In genomic region chr7:66387419-66387812, GRCm38 (mm10) we compare ENCODE assay signal across 7 mouse cellular contexts. TPM values are rescaled to one million over a fixed set of nuclear protein-coding genes. Genes with fewer than 3 reads are reported as not detected.
DNase-seq lines count a peak whose midpoint lies in the region; ATAC-seq and TF ChIP-seq lines count a peak whose summit lies in the region.

No protein-coding gene starts in this region.

- H3K36me3 ChIP-seq in E14TG2a.4 (ENCODE audit: insufficient read depth, low read length): no peaks in the 10 kb centered on the region
- no peaks in the 10 kb centered on the region for H3K36me3 ChIP-seq in forebrain, embryonic 16.5 days (ENCODE audit: control insufficient read depth, insufficient read depth)
- no peaks in the 10 kb centered on the region for H3K36me3 ChIP-seq in limb, embryonic 10.5 days
- no peaks in the 10 kb centered on the region for H3K36me3 ChIP-seq in neural tube, embryonic 13.5 days

- DNase-seq in 3134 (ENCODE audit: extremely low read depth, insufficient read length, low spot score): peak; percentile 66
- peak; percentile 46 for DNase-seq in limb, embryonic 10.5 days (ENCODE audit: low spot score)
- no peak for DNase-seq in gastrocnemius, adult 18-20 months (ENCODE audit: low spot score)
- no peak for DNase-seq in cerebellum, postnatal 36 days

- no peaks in the 10 kb centered on the region for H3K9me3 ChIP-seq in E14TG2a.4 (ENCODE audit: low read length)
- no peaks in the 10 kb centered on the region for H3K9me3 ChIP-seq in forebrain, embryonic 16.5 days (ENCODE audit: control insufficient read depth, low read length)
- no peaks in the 10 kb centered on the region for H3K9me3 ChIP-seq in limb, embryonic 10.5 days (replicated peaks)
- no peaks in the 10 kb centered on the region for H3K9me3 ChIP-seq in neural tube, embryonic 13.5 days

- peaks cover 50% of the 10 kb centered on the region for H3K27me3 ChIP-seq in E14TG2a.4 (ENCODE audit: insufficient read depth, low read length)
- peaks cover 4% of the 10 kb centered on the region for H3K27me3 ChIP-seq in forebrain, embryonic 16.5 days (replicated peaks; ENCODE audit: control insufficient read depth, insufficient read depth, low read length)
- H3K27me3 ChIP-seq in limb, embryonic 10.5 days (ENCODE audit: low read depth, poor library complexity, severe bottlenecking): no peaks in the 10 kb centered on the region
- H3K27me3 ChIP-seq in neural tube, embryonic 13.5 days: peaks cover 26% of the 10 kb centered on the region

- peak overlapping the region; percentile 60 for H3K9ac ChIP-seq in forebrain, embryonic 16.5 days (replicated peaks; ENCODE audit: low read depth, low read length)
- peak overlapping the region; percentile 81 for H3K9ac ChIP-seq in neural tube, embryonic 13.5 days

- WGBS in forebrain, embryonic 16.5 days: 5% methylated on average over 13 of the region's 13 CpGs
- 2% methylated on average over 13 of the region's 13 CpGs for WGBS in limb, embryonic 10.5 days
- WGBS in neural tube, embryonic 13.5 days: 2% methylated on average over 13 of the region's 13 CpGs

- H3K4me1 ChIP-seq in E14TG2a.4 (replicated peaks; ENCODE audit: low read depth, low read length): peaks cover 8% of the 10 kb centered on the region; the same call in 1 of the 2 replicates
- H3K4me1 ChIP-seq in forebrain, embryonic 16.5 days (replicated peaks; ENCODE audit: control insufficient read depth, insufficient read depth, low read length): peaks cover 17% of the 10 kb centered on the region
- H3K4me1 ChIP-seq in limb, embryonic 10.5 days: peaks cover 22% of the 10 kb centered on the region
- peaks cover 21% of the 10 kb centered on the region for H3K4me1 ChIP-seq in neural tube, embryonic 13.5 days (replicated peaks)

- peak overlapping the region; percentile 78 for H3K4me3 ChIP-seq in E14TG2a.4 (replicated peaks; ENCODE audit: low read length)
- peak overlapping the region; percentile 53 for H3K4me3 ChIP-seq in forebrain, embryonic 16.5 days (replicated peaks; ENCODE audit: low read length)
- peak overlapping the region; percentile 67 for H3K4me3 ChIP-seq in limb, embryonic 10.5 days
- peak overlapping the region; percentile 57 for H3K4me3 ChIP-seq in neural tube, embryonic 13.5 days

- no peak overlapping the region for H3K27ac ChIP-seq in forebrain, embryonic 16.5 days (ENCODE audit: low read length)
- H3K27ac ChIP-seq in limb, embryonic 10.5 days: peak overlapping the region; percentile 90
- H3K27ac ChIP-seq in neural tube, embryonic 13.5 days (replicated peaks): no peak overlapping the region

- H3K4me2 ChIP-seq in forebrain, embryonic 16.5 days (ENCODE audit: low read length): peak overlapping the region; percentile 96
- peak overlapping the region; percentile 98 for H3K4me2 ChIP-seq in neural tube, embryonic 13.5 days

- no peak for TF ChIP-seq CTCF in E14TG2a.4 (conservative IDR thresholded peaks at IDR 0.05; ENCODE audit: low read length)

- ATAC-seq in forebrain, embryonic 16.5 days: no peak
- ATAC-seq in neural tube, embryonic 13.5 days (ENCODE audit: low read depth): no peak

RNA-seq across cellular contexts. Expression of gene Lrrk1, which starts 0.7 kb away (rescaled TPM):
- 2.7 and 3.2 TPM in 2 replicates for polyA plus RNA-seq in forebrain, embryonic 16.5 days (2015; fragmentation: Nextera tagmentation; extraction: Ambion mirVana)
- polyA plus RNA-seq in limb, embryonic 10.5 days (2016; fragmentation: Nextera tagmentation; extraction: Ambion mirVana): 8.1 and 10.2 TPM in 2 replicates
- polyA plus RNA-seq in neural tube, embryonic 13.5 days (2015; fragmentation: Nextera tagmentation; extraction: Ambion mirVana): 6.5 and 8.0 TPM in 2 replicates
- 1 to 10 TPM; 2.8 to 3.4 TPM for total RNA-seq in gastrocnemius, adult 18-20 months (2021)

RNA-seq across cellular contexts. Expression of gene Gm10974, which starts 21.7 kb away (rescaled TPM):
- polyA plus RNA-seq in forebrain, embryonic 16.5 days (2015; fragmentation: Nextera tagmentation; extraction: Ambion mirVana): not detected in 2 replicates
- not detected in 2 replicates for polyA plus RNA-seq in limb, embryonic 10.5 days (2016; fragmentation: Nextera tagmentation; extraction: Ambion mirVana)
- polyA plus RNA-seq in neural tube, embryonic 13.5 days (2015; fragmentation: Nextera tagmentation; extraction: Ambion mirVana): not detected in 2 replicates
- not detected for total RNA-seq in gastrocnemius, adult 18-20 months (2021)

RNA-seq across cellular contexts. Expression of gene Aldh1a3, which starts 39.9 kb away (rescaled TPM):
- polyA plus RNA-seq in forebrain, embryonic 16.5 days (2015; fragmentation: Nextera tagmentation; extraction: Ambion mirVana): 4.8 and 7.3 TPM in 2 replicates
- polyA plus RNA-seq in limb, embryonic 10.5 days (2016; fragmentation: Nextera tagmentation; extraction: Ambion mirVana): 1.1 and 1.5 TPM in 2 replicates
- 1.5 and 2.9 TPM in 2 replicates for polyA plus RNA-seq in neural tube, embryonic 13.5 days (2015; fragmentation: Nextera tagmentation; extraction: Ambion mirVana)
- 1 to 10 TPM in 1 of 2 experiments, under 1 TPM in 1; 0.37 to 1.4 TPM for total RNA-seq in gastrocnemius, adult 18-20 months (2021)

Comparison
In these comparisons a context has a peak if more than half of its experiments do, and no peak if none do; other contexts are left out.
1. DNase-seq: peak in 3134 (single experiment) and limb, embryonic 10.5 days (single experiment); none in gastrocnemius, adult 18-20 months (single experiment) and cerebellum, postnatal 36 days (0 of 2).
2. Peak in every context shown above with its lines, with median percentiles within 50 percentile points of each other: H3K4me3 ChIP-seq.